Mouse (Mus musculus) 416B (cell line): Measurements from ENCODE around the gene Fezf2.

ENCODE experiments used
- DNase-seq: peaks from one replicate; pipeline ENCODE4 v3.0.0; 2011; ENCODE audit warnings: low read depth

Gene Fezf2

DNA sequence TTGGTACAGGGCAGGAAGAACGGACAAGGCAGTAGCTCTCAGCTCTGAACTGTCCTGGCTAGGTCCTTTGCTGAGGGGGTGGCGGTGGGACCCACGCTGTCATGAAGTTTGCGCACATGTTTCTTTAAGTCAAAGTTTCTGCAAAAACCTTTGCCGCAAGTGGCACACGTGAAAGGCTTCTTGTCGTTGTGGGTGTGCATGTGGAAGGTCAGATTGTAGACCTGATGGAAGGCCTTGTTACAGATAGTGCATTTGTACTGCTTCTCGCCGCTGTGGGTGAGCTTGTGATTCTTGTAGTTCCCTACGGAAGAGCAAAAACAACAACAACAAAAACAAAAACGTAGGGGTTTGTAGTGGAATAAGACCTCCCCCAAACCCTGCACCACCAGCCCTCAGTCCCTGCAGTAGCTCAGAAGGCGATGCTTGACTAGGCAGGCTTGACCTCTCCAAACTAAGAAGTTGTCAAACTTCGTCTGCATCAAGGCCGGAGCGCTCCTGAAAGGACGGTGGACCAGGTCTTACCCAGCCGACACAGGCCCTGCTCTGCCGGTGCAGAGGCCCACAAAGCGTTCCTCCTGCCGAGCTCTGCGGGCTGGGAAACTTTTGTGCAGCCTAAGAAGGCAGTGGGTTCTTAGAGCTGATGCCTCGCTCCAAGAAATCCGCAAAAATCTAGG, 5.4 kb downstream of the Fezf2 start:
- no peak for DNase-seq

DNA sequence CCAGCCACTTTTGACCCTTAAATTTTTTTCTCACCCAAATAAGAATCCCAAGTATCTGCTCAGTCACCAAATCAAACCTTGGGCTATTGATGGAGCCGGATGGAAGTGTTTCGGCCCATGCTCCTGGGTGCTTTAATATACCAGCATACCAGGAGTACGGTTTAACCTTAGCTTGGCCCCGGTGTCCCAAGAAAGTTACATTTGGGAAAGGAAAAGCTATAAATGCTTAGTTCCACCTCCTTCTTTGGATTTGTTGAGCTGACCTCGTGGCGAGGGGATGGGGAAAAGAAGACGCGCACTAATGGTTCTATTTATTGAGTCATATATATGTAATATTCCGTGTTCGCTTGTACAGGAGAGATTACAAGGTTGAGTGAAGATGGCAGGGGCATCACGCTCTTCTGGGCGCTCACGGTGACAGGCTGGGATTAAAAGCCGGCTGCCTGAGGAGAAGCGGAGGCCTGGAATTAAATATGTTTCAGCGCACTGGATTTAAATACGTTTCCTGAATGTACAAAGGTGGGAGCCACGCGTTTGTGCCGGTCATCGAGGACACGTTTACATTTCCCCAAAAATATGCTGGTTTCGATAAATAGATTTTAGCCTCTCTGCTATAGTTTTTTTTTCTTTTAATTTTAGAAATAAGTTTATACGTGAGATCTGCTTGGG, 6.1 kb downstream of the Fezf2 start:
- no peak for DNase-seq

DNA sequence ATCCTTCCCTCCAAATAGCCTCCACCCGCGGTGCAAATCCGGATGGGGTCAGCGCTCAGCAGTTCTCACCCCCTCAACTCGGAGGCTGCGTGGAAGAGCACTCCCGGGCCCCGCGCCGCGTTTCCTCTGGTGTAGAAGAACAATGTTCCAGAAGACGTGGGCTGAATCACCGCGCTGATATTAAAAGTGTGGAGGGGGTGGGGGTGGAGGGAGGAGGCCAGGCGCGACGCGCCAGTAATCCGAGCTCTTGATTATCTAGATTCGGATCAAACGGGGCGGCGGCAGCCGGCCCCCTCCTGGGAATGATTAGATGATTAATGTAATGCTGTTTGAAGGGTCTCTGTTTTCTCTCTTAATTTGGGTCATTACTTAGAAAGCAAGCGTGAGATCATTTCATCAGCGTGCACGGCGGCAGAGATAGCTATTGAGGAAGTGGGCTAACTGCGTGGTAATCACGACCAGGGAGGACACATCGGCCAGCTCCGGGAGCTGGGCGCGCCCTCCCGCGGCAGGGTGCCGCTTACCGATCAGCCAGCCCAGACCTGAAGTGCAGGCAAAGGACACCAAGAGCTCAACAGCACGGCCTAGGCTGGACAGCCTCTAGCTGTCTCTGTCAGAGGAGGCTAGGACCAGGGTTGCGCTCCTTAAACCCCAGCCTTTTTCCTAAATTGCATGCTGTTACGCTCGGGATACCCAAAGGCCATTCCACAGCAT, 6.8 kb downstream of the Fezf2 start:
- DNase-seq: no peak

DNA sequence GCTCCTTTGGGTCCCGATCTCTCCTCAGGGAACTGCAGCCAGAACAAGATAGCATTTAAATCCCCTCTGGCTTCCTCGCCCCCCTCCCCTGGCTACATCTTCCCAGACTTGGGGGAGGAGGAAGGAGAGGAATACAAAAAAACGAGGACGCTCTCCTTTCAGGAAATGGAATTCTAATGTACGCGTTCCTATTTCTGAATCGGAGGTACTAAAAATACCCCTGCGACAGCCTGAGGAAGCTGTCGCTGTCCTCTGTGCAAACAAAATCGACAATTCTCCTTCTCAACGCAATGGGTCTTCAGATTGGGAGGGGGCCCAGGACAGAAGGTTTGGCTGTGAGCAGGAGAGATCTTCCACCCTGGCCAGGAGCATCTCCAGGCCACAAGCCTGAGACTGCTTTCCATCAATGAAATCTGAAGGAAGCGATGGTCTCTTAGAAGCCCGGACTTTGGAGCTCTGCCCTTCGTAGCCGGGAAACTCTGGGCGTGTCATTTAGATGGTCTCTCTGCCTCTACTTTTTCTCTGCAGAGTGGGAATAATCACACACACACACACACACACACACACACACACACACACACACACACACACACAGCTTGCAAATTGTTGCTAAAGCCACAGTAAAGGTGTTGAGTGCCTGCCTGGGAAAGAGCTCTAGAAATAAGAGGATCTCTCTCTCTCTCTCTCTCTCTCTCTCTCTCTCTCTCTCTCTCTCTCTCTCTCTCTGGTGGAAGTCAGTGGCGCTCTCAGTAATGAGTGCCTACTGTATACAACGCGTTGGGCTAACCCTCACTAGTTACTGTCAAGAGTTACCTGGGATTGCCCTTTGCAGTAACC, 7.5 kb downstream of the Fezf2 start:
- DNase-seq: no peak

DNA sequence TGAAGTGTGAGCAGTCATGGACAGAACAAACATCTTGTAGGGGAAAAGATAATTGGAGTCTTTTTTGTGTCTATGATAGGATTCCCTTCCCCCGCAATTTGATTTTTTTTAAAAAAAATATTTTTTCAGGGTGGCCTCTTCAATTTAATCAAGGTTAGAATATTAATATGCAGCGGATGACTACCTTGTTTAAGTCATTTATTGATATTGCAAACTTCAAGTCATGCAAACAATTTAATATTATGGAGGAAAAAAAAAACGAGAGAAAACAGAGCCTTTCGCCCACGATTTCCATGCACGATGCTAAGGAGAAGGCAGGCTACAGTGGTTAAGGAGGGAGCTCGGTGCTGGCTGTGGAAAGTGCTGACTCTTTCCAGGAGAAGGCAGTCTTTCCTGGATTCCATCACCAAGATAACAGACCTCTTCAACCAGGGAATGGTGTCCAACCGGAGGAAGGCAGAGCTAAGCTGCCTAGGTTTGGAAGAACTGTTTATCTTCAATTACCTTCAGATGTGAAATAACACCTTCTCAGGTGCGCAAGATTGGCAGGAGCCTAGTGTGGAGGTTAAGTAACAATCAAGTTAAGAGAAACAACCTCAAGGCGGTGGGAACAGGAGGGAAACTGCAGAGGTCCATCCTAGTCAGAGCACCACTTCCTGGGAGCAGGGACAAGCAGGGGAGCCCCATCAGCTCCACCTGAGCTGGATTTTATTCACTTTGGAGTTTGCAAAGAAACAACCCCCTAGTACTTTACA, 9.0 kb downstream of the Fezf2 start:
- DNase-seq: no peak

DNA sequence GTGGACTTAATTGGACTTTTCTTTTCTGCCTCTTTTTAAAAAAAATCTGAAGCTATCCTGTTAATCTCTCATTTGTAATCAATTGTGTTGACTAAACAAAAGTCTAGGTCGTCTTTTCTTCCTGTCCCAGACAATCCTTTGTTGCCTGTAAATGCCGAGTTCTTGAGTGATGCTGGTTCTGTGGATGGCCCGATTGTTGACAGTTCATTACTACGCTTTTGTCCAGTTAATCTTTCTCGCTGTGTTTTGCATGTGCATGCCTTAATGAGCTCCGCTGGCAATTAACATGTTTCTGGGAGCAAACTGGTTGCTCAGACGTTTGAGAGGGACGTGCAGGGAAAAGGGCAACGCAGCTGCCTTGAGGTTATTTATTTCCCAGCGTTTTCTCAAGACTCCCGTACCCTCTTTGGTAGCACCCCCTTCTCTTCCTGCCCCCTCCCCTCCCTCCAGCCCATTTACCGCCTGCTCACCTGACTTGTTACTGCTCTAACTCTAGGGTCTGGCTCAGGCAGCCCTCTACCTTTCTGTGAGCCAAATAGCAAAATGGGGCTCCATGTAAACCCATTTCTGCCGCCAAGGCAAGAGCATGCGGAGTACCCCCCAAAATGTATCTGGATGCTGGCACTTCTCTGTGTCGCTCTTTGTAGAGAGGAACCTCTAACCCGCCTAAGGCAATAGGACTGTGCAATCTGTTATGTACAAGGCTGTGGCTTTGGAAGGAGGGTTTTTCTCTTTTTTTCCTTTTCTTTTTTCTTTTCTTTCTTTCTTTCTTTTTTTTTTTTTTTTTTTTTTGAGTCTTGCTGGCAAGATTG, 9.8 kb downstream of the Fezf2 start:
- no peak for DNase-seq

DNA sequence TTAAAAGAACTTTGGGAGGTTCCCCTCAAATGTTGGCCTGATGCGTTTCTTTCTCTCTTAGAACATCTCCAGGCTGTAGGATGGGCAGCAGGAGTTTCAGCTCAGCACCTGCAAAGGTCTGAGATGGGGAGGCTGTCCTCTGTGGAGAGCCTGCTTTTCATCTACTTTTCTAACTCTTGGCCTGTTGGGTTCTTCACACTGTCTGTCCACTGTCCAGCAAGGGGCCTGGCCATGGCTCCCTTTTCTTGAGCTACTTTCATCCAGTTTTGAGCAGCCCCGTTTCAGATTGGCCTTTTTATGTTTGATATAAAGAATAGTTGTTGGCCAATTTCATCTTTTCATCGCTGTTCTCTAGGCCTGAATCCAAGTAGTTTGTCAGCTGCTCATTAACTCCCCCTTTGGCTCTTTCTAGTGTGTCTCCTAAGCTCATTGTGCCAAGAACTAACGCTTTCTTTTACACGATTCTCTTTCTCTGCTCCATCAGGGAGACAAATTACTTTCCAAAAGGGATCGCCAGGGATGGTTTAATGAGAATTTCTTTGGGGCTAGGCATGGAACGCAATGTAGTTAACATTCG, 10.5 kb downstream of the Fezf2 start:
- no peak for DNase-seq

DNA sequence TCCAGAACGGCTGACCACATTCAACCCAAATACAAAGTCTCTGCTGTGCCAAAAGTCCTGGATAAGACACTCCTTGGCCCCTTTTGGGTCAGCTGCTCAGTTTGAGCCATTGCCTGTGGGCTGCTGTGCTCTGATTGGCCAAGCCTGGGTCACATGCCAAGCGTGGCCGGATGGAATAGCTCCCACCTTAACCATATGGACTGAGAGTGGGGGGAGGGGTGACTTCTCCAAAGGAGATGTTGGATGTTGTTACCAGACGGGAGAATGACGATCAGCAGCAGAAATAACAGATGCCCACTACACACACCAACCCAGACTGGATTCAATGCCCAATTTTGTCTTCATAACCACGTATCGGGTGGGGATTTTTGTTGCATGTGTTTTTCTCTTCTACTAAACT, 13.1 kb downstream of the Fezf2 start:
- no peak for DNase-seq

DNA sequence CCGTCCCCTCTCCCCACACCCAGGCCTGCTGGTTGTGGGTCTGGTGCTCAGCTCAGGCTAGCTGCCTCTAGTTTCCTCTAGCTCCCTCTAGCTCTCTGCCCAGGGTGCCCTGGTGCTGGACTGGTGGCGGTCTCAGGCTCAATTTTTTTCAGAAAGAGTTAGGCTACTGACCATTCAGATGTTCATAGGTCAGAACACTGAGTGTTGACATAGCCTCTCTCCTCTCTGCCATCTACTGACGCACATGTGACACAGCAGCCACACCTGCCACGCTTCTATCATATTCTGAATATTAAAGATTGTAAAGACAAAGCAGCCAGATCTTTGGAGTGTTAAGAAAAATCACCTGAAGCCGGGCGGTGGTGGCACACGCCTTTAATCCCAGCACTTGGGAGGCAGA, 14.4 kb downstream of the Fezf2 start:
- peak; percentile 19 for DNase-seq

DNA sequence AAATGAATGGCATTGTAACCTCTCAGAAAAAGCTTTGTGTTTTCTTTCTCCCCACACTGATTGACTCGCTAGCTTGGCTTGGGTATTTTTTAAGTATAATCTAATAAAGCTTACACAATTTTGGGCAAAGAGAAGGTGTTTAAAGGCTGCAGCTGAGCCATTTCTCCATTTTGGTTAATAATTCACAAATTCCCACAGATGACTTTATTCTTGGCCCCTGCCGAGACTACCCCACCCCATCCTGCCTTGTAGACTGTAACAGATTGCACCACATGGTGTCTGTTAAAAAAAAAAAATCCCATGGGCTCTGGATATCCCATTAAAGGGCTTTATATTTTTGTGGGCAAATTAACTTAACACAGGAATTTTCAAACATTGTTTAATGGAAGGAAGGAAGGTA, 44.9 kb downstream of the Fezf2 start:
- DNase-seq: no peak

DNA sequence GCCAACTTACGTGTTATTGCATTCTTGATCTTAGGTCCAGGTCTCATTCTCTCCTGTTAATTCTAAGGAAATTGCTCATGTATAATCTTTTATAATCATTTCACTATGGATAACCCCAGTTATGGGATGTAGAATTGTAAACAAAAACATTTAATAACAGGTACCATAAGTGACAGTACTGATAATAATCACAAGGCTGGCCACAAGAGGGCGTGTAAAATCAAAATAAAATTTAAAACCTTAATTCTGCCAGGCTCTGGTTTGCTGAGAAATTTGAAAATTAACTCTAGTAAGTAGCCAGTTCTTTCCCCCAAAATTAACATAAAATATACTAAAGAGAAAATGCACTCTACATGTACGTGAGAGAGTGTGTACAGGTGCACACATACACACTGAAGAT, 47.3 kb downstream of the Fezf2 start:
- no peak for DNase-seq

DNA sequence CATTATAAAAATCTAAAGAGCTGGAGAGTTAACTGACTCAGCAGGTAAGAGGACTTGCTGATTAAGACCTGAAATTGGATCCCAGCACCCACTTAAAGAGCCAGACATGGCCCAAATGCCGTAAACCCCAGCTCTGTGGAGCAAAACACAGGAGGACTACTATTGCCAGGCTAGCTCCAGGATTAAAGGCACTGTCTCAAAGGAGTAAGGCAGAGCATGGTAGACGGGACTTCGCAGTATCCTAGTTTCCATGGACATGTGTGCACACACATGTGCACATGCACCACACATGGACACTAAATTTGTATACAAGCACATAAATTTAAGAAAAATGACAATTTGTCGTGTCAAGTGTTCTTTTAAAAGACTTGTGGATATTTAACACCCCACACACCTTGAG, 47.7 kb downstream of the Fezf2 start:
- DNase-seq: no peak

DNA sequence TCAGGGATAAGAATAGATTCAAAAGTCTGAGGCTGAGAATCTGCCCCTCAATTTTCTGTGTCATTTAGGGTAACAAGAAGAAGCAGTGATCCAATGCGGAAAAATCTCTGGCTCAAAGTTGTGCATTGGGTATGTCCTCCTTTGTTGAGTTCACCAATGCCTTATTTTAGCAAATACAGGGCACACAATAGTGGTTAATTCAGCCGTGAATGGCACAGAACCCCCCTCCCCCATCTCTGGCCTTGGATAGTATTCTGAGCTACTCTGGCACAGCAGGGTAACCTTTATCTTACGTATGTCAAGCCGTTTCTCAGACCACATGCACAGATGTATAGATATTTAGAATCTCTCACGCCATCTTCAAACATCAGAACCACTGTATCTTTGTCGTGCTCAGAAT, 48.3 kb downstream of the Fezf2 start:
- DNase-seq: no peak

DNA sequence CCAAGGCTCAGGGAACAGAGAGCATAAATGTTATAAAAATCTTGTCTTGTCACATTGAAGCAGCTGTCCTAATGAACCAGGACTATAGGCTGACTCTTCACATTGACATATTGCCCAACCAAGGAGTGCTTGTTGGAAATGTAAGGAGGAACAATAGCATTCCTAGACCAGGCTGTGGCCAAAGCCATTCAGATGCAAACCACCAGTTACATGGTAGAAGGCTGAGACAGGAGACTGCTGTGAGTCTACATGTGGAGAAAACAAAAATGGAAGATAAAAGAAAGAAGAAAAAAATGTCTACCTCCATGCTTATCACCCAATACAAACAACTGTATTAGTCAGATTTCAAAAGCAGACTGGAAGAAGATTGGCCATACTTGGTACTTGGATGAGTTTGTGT, 48.8 kb downstream of the Fezf2 start:
- no peak for DNase-seq

DNA sequence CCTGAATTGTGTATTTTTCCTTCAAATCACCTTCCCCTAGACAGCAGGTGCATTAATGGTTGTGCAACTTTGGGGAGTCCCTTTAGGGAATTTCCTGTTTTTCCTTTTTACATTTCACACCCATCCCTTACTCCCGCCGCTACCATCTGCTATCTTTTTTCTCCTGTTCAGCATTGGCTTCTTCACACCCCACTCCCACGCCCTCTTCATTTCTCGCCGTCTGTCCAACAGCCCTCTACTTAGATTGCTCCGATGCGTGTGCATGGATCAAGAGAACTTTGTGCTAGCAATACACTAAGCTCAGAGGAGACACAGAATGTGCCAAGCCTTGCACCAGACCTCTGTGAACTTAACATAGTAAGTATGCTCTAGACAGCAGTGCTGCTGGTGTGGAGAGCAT, 51.6 kb downstream of the Fezf2 start:
- no peak for DNase-seq
